Mouse (Mus musculus): ENCODE measurements around the gene Tex19.1. TPM values are rescaled to one million over a fixed set of nuclear protein-coding genes. Genes with fewer than 3 reads are reported as not detected.

Tex19.1 gene
- polyA plus RNA-seq, 1 experiment from 2014 or later: 0.08 TPM

DNA sequence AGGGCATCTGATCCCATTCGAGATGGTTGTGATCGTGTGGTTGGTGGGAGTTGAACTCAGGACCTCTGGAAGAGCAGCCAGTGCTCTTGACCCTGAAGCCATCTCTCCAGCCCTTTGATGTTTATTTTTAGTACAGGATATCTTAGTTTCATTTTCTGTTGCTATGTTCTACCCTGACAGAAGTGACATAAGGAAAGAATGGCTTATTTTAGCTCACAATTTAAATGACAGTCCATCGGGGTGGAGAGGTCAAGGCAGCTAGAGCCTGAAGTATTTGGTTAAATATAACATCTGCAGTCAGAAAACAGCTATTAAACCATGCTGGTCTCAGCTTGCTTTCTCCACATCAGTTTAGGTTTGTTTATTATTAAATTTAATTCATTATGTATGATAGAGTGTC, 24.8 kb upstream of the Tex19.1 start:
- Histone ChIP-seq H3K36me3 (no peaks in the 10 kb centered on the region), H3K9me3 (no peaks in the 10 kb centered on the region), H3K4me1 (no peaks in the 10 kb centered on the region; the same call in 1 of the 2 replicates), H3K27me3 (replicated peaks) (no peaks in the 10 kb centered on the region), H3K9ac (no peak overlapping the region), H3K27ac (no peak overlapping the region), H3K4me3 (replicated peaks) (no peak overlapping the region), H3K4me2 (no peak overlapping the region)
- 47% methylated on average over 3 of the region's 3 CpGs for WGBS
- ATAC-seq (ENCODE audit: insufficient read depth, low FRiP score, low read depth): no peak

DNA sequence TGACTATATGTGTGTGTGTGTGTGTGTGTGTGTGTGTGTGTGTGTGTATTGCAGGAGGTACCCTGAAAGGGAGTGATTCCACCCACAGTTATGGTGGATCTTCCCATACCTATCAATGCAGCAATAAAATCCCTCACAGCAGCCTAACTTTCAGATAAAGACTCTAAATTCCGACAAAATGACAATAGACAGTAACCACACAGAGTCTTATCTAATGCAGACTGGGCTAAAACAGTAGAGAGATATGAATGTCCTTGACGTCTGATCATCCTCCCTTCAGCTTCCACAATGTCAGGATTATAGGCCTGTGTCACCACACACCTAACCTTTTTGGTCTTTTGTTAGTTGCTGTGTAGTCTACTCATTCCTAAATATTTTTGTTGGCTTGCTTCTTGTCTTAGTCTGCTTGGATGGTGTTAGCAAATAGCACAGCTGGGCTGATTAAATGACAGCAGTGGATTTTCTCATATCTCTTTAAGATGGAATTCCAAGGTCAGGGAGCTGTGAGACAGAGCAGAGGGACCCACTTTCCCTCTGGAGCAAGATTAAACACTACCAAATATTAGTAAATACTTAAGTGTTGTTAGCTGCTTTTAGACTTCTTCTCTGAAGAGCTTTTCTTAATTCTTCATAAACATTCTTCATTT, 23.8 kb upstream of the Tex19.1 start:
- 40% methylated on average over 2 of the region's 2 CpGs for WGBS
- Histone ChIP-seq H3K9ac (no peak overlapping the region), H3K4me3 (replicated peaks) (no peak overlapping the region), H3K4me1 (no peaks in the 10 kb centered on the region; the same call in 1 of the 2 replicates), H3K4me2 (no peak overlapping the region), H3K27ac (no peak overlapping the region), H3K9me3 (no peaks in the 10 kb centered on the region), H3K27me3 (replicated peaks) (no peaks in the 10 kb centered on the region), H3K36me3 (no peaks in the 10 kb centered on the region)
- ATAC-seq (ENCODE audit: insufficient read depth, low FRiP score, low read depth): no peak

DNA sequence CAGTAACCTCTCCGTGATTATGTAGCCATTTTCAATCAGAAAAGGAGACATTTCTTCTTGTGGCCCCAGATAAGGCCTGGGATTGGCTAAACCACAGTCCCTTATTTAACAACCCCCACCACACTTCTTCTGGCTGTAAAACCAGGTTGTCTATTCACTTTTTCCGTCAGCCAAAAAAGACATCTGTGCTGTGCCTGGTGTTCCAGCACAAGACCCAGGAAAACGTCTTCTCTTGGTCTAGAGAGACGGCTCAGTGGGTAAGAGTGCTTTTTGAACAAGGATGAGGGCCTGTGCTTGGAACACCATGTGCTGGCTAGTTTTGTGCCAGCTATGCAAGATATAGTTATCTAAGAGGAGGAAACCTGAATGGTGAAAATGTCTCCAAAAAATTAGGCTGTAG, 22.5 kb upstream of the Tex19.1 start:
- no peak overlapping the region for H3K4me2 ChIP-seq
- H3K9ac ChIP-seq: no peak overlapping the region
- ATAC-seq (ENCODE audit: insufficient read depth, low FRiP score, low read depth): no peak
- no peak overlapping the region for H3K27ac ChIP-seq
- no peak overlapping the region for H3K4me3 ChIP-seq (replicated peaks)
- H3K9me3 ChIP-seq: no peaks in the 10 kb centered on the region
- WGBS: 91% methylated on average over 4 of the region's 4 CpGs
- H3K4me1 ChIP-seq: no peaks in the 10 kb centered on the region; the same call in 1 of the 2 replicates
- H3K27me3 ChIP-seq (replicated peaks): no peaks in the 10 kb centered on the region
- H3K36me3 ChIP-seq: no peaks in the 10 kb centered on the region

DNA sequence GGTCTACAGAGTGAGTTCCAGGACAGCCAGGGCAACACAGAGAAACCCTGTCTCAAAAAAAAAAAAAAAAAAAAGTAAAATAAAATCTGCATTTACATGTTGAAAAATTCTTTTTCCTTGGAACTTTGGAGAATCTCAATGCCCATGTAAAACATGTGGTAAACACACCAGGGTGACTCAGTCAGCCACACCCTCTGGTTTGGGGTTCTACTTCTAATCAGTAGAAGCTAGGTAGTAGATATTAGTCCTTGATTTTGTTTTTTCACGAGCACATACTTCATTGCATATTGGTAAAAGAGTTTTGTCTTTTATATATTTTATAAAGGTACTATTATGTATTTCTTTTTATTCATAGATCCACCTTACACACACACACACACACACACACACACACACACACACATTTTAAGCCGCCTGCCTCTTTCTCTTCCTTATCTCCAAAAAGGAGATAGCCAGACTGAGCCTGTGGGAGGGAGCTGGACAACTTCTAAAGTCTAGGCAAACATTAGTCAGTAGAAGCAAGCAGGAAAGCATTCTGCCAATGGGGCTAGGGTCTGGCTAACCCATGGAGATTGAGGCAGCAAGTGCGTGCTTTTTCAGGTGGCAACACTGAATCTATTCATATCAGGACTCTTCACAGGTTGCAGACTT, 20.3 kb upstream of the Tex19.1 start:
- Histone ChIP-seq H3K9me3 (no peaks in the 10 kb centered on the region), H3K4me1 (no peaks in the 10 kb centered on the region; the same call in 1 of the 2 replicates), H3K4me3 (replicated peaks) (no peak overlapping the region), H3K4me2 (no peak overlapping the region), H3K27me3 (replicated peaks) (no peaks in the 10 kb centered on the region), H3K36me3 (no peaks in the 10 kb centered on the region), H3K9ac (no peak overlapping the region), H3K27ac (no peak overlapping the region)
- 76% methylated on average over 3 of the region's 3 CpGs for WGBS
- ATAC-seq (ENCODE audit: insufficient read depth, low FRiP score, low read depth): no peak

DNA sequence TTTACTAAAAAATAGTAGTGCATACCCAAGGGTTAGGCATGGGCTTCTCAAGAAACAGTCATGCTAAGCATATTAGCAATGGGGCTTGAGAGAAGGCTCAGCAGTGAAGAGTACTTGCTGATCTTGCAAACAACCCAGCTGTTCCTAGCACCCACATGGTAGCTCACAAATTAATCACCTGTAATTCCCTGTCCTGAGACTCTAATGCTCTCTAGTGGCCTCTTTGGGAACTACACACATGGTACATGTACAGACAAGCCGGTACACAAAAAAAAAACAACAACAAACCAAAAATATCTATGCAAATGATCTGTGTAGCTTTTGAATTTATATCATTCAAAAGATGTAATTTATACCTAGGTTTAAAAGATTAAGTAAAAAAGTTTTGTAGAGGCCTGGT, 19.5 kb upstream of the Tex19.1 start:
- H3K4me3 ChIP-seq (replicated peaks): no peak overlapping the region
- no peak overlapping the region for H3K9ac ChIP-seq
- no peak overlapping the region for H3K27ac ChIP-seq
- no peaks in the 10 kb centered on the region; the same call in 1 of the 2 replicates for H3K4me1 ChIP-seq
- no peaks in the 10 kb centered on the region for H3K36me3 ChIP-seq
- no peak overlapping the region for H3K4me2 ChIP-seq
- H3K9me3 ChIP-seq: no peaks in the 10 kb centered on the region
- no peaks in the 10 kb centered on the region for H3K27me3 ChIP-seq (replicated peaks)
- no peak for ATAC-seq (ENCODE audit: insufficient read depth, low FRiP score, low read depth)
- WGBS: 82% methylated on average over 1 of the region's 1 CpGs

DNA sequence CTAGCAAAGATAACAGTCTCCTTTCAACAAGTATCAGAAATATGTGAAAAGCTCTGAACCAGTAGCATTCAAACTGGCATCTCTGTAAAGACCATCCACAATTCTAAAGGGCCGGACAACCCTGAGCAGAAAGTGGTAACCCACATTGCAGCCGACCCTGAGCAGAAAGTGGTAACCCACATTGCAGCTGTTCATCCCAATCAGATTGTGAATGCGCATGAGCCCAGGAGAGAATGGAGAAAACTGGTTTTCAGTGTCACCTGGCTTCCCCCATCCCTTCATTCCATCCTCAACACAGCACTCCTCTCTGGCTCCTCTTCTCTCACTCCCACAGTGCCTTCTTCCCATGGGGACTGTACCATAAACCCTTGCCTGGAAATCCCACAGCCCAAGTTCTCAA, 18.5 kb upstream of the Tex19.1 start:
- Histone ChIP-seq H3K4me3 (replicated peaks) (no peak overlapping the region), H3K27me3 (replicated peaks) (no peaks in the 10 kb centered on the region), H3K27ac (no peak overlapping the region), H3K36me3 (no peaks in the 10 kb centered on the region), H3K4me1 (no peaks in the 10 kb centered on the region), H3K9me3 (no peaks in the 10 kb centered on the region), H3K4me2 (no peak overlapping the region), H3K9ac (no peak overlapping the region)
- WGBS: 91% methylated on average over 3 of the region's 3 CpGs
- ATAC-seq (ENCODE audit: insufficient read depth, low FRiP score, low read depth): no peak

DNA sequence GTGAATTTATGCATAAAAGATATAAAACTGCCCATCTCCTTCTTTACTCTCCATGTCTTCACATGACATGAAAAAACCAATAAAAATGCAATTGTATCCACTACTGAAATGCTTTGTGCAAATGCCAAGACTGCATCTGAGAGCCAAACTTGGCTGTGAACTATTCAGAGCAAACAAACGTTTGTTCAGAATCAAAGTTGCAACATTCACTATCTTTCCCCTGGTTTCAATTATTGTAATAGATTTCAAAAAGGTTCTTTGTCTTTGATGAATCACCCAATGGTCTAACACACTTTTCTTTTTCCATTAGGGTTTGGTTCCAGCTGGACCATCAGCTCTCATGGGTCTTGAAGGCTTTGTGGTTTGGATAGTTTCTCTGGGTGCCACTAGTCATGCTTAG, 16.3 kb upstream of the Tex19.1 start:
- Histone ChIP-seq H3K4me3 (replicated peaks) (no peak overlapping the region), H3K9ac (no peak overlapping the region), H3K9me3 (no peaks in the 10 kb centered on the region), H3K27ac (no peak overlapping the region), H3K27me3 (replicated peaks) (no peaks in the 10 kb centered on the region), H3K4me2 (no peak overlapping the region), H3K4me1 (no peaks in the 10 kb centered on the region), H3K36me3 (no peaks in the 10 kb centered on the region)
- WGBS: 81% methylated on average over 1 of the region's 1 CpGs
- ATAC-seq (ENCODE audit: insufficient read depth, low FRiP score, low read depth): no peak

DNA sequence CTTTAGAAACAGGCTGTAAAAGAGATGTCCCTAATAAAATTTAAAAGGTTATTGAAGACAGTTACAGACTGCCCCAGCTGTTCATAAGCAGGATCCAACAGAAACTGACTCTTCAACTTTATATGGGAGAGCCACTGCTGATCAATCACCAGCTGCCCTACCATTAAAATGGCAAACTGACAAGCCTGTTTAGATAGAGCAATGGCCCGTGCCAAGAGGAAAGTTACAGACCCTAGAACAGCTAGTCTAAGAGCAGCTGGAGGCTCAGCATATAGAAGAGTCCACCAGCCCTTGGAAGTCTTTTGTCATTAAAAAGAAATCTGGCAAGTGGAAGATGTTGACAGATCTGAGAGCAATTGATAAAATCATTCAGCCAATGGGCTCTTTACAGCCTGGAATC, 11.3 kb upstream of the Tex19.1 start:
- WGBS: 23% methylated on average over 1 of the region's 1 CpGs
- ATAC-seq (ENCODE audit: insufficient read depth, low FRiP score, low read depth): no peak
- no peaks in the 10 kb centered on the region for H3K9me3 ChIP-seq

DNA sequence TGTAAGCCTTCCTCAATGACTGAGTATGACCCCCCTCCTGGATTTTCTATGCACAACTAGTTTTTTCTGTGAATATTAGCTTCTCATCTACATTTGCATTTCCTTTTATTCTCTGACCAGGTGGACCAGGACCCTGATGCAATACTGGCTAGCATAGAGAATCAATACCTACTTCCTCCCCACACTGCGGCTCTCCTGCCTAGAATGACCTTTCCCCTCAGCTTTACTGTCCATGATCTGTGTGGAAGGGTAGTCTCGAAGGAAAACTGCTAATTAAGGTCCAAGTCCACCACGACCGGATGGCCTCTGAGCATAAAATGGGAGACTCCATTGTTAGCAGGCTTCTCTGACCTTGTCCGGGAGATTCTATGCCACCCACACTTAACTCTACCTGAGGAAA, 8.3 kb upstream of the Tex19.1 start:
- H3K4me1 ChIP-seq: 0 out of 2 replicates have a peak, but pooled peaks cover 2% of the 10 kb centered on the region
- no peak overlapping the region for H3K9ac ChIP-seq
- ATAC-seq (ENCODE audit: insufficient read depth, low FRiP score, low read depth): no peak
- no peak overlapping the region for H3K27ac ChIP-seq
- H3K4me3 ChIP-seq (replicated peaks): no peak overlapping the region
- H3K4me2 ChIP-seq: no peak overlapping the region
- H3K27me3 ChIP-seq (replicated peaks): no peaks in the 10 kb centered on the region
- no peaks in the 10 kb centered on the region for H3K9me3 ChIP-seq
- 82% methylated on average over 5 of the region's 5 CpGs for WGBS
- H3K36me3 ChIP-seq: no peaks in the 10 kb centered on the region

More for the DNA sequence above, 11.3 kb upstream of the Tex19.1 start:
- no peak overlapping the region for H3K27ac ChIP-seq
- H3K9ac ChIP-seq: no peak overlapping the region
- H3K27me3 ChIP-seq (replicated peaks): no peaks in the 10 kb centered on the region
- no peak overlapping the region for H3K4me3 ChIP-seq (replicated peaks)
- no peak overlapping the region for H3K4me2 ChIP-seq
- no peaks in the 10 kb centered on the region for H3K36me3 ChIP-seq
- 0 out of 2 replicates have a peak, but pooled peaks cover 2% of the 10 kb centered on the region for H3K4me1 ChIP-seq

DNA sequence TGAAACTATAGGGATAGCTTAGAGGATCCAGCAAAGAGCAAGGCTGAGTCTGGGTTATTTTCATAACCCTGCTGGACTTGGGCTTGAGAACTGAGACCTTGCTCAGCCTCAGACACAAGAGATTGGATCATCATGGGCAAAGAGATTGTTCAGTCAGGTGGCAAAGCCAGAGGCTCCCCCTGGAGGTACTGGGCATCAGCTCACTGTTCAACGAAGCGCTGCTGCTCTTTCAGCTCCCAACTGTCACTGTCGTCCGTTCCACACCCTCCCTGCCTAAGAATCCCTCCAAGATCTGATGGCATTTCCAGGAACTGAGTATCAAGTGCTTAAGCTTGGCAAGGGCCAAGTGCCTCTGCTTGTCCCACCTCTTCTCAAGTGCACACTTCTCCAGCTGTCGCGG, 7.2 kb upstream of the Tex19.1 start:
- Histone ChIP-seq H3K36me3 (no peaks in the 10 kb centered on the region), H3K27me3 (replicated peaks) (no peaks in the 10 kb centered on the region), H3K9ac (no peak overlapping the region), H3K4me3 (replicated peaks) (no peak overlapping the region), H3K9me3 (no peaks in the 10 kb centered on the region), H3K4me2 (no peak overlapping the region), H3K27ac (no peak overlapping the region), H3K4me1 (0 out of 2 replicates have a peak, but pooled peaks cover 2% of the 10 kb centered on the region)
- 42% methylated on average over 6 of the region's 6 CpGs for WGBS
- no peak for ATAC-seq (ENCODE audit: insufficient read depth, low FRiP score, low read depth)

DNA sequence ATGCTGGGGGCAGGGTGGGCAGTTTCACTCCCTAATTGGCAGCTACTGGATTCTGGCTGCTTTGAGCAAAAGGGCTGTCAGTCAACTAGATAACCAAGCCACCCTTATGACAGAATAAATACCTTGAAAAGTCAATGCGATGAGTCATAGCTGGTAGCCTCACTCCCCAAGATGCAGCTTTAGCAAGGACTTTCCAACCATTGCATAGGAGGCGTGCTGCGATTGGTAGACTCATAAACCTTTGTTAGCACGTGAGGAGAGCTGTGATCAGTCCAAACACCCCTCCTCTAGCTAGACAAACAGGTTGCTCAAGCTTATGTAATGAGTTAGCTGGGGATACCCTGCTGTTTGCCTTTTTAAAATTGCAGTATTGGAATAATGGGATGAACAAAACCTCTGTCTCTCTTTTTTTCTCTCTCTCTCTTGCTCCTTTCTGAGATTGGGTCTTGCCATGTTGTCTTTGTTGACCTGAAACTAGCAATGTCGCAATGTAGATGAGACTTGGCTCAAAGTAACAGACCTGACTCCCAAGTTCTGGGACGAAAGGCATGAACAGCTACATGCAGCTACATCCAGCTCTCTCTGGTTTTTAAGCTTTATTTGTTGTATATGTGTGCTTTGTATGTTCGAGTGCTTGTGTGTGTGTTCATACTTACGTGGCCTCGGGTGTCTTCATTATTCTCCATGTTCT, 2.5 kb upstream of the Tex19.1 start:
- peak; percentile 73 for ATAC-seq (ENCODE audit: insufficient read depth, low FRiP score, low read depth)
- no peaks in the 10 kb centered on the region for H3K36me3 ChIP-seq
- H3K9me3 ChIP-seq: no peaks in the 10 kb centered on the region
- no peak overlapping the region for H3K4me2 ChIP-seq
- peak overlapping the region; percentile 35; the same call in 1 of the 2 replicates for H3K27ac ChIP-seq
- no peaks in the 10 kb centered on the region for H3K27me3 ChIP-seq (replicated peaks)
- H3K4me3 ChIP-seq (replicated peaks): no peak overlapping the region
- WGBS: 69% methylated on average over 9 of the region's 9 CpGs
- 0 out of 2 replicates have a peak, but pooled peaks cover 2% of the 10 kb centered on the region for H3K4me1 ChIP-seq
- H3K9ac ChIP-seq: no peak overlapping the region

DNA sequence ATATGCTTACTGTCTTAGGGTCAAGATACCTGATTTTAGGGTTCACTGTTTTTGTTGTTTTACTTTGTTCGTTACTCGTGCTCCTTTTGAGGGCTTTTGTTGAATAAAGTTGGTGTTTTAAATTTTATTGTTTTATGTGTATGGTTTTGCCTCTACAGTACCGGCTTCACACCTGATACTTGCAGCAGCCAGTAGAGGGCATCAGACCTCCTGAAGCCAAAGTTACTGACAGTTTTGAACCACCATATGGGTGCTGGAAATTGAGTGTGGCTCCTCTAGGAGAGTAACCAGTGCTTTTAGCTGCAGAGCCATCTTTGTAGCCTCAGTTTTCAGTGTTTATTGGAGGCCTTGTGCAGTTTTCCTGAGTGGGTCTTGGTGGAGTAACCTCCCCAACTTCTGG, 2.2 kb downstream of the Tex19.1 start:
- Histone ChIP-seq H3K27me3 (replicated peaks) (no peaks in the 10 kb centered on the region), H3K9ac (no peak overlapping the region), H3K36me3 (no peaks in the 10 kb centered on the region), H3K4me1 (no peaks in the 10 kb centered on the region), H3K9me3 (no peaks in the 10 kb centered on the region), H3K4me3 (replicated peaks) (no peak overlapping the region), H3K27ac (no peak overlapping the region), H3K4me2 (no peak overlapping the region)
- WGBS: 88% methylated on average over 3 of the region's 3 CpGs
- no peak for ATAC-seq (ENCODE audit: insufficient read depth, low FRiP score, low read depth)
